Mouse (Mus musculus) heart, postnatal 14 days (tissue): ENCODE results near the gene Ace3. TPM values are rescaled to one million over a fixed set of nuclear protein-coding genes. Genes with fewer than 3 reads are reported as not detected.

Experiments
- DNase-seq, 2 experiments: peaks; one replicate each; pipeline ENCODE4 v3.0.0; 2021 to 2022
- intact Hi-C: fragments of 180-260 bp; cut with DNase I; formaldehyde crosslinking; loops from one replicate; pipeline ENCODE4 v1.15.1; 2025
- long read RNA-seq, 2 experiments: library from polyadenylated mRNA; stranded (forward); transcript quantifications; one replicate each; pipeline ENCODE4 v2.0.0; 2021
- total RNA-seq, 2 experiments: library from RNA; stranded (reverse); gene quantifications; 2 replicates each; pipeline ENCODE4 v1.2.3; 2021

The Ace3 gene
- total RNA-seq: not detected
- long read RNA-seq, experiment 1: 0 reads
- long read RNA-seq, experiment 2: 0 reads

DNA sequence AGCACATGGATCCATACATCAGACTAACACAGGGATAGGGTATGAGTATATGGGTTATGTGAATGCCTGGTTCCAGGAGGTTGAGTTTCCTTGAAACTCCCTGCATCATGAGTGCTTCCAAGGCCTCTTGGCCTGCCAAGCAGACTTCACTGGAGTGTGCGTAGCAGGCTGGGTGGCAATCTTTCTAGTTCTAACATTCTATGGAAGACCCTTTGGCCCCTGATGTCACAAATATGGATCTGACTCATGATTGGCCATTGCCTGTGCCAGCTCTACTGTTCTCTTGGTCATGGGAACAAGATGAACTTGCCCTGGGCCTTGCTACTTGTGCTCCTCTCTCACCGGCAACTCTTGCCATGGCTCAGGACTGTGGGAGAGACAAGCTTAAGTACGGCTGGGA lies at the start of gene Ace3:
Gene Ace3 (plus strand): TSS at position 301 of the 400 bp plus-strand sequence.
- intact Hi-C loops: no loop called here
- DNase-seq: no peak

DNA sequence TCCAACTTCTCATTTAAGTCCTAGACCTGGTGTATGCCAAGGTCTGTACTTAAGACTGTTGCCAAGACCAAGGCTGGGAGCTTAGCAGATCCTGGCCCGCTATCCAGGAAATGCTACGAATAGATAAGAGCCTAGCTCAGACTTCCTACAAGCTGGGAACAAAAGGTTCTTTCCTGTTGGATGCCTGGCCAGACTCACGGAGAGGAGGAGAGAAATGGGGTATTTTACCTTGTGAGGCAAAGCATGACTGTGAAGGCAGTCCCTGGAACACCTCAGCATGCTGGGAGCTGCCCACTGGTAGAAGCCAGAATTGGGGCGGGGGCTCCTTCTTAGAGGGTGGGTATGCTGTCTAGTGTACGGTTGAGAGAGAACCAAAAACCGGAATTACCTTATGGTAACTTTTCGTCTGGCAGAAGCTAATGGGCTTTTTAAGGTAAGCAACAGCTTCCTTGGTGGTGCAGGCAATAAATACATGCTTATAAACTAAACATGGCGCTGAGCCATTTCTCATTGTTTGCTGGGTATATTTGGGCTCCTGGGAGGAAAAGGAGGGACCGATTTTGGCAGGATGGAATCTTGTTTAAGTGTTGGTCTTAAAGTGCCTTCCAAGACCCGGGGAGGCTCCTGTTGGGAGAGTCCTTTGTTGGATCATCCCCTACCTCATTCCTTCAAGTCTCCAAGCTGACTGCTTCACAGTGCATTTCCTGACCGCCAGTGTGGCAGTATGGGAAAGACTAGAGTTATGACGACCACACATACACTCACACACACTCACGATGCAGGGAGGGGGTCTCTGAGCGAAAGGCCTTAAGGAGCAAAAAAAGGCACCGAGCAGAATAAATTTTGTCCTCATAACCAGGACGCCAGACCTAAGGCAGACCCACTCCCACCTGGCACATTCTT lies 49.5 kb upstream of the Ace3 start:
- peak; percentile 49 to 51 for DNase-seq
- intact Hi-C loops: loop anchor here (2.0 kb wide), 1 partner anchor 24 kb away; no protein-coding TSS in a partner anchor

DNA sequence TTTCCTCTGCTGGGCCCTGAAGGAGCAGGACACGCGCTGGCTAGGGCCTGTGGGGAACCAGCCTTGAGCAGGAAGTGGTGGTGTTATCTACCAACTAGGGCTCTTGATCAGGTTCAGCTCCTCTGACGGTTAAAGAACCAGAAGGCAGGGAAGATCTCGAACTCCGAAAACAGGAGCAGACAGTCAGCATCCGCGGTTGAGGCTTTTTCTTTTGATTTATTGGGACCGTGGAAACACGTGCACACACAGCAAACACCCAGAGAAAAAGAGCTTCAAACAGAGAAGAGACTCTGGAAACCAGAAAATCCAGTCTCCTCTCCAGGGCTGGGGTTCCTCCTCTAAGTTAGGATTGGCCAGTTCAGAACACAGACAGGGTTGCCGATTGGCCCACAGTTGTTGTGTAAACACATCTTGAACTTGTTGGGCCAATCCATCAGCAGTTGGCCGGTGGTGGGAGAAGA lies 47.8 kb upstream of the Ace3 start:
- intact Hi-C loops: no loop called here
- no peak for DNase-seq

DNA sequence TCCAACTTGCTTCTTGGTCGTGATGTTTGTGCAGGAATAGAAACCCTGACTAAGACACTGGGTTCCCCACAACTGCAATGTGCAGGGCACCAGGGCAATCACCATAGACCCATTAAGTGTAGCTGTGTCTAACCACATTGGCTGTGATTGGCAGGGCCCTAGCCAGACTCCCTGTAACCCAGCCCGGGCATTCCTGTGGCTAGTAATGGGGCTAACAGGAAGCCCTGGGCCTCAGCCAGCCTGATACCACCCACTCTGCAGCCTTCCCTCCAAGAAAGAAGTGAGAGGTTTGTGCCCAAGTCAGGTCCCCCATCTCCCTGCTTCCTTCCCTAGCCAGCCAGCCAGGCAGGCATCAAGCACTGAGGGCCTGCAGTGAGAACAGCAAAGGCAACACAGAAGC lies 46.2 kb upstream of the Ace3 start:
- DNase-seq: no peak
- intact Hi-C loops: no loop called here

DNA sequence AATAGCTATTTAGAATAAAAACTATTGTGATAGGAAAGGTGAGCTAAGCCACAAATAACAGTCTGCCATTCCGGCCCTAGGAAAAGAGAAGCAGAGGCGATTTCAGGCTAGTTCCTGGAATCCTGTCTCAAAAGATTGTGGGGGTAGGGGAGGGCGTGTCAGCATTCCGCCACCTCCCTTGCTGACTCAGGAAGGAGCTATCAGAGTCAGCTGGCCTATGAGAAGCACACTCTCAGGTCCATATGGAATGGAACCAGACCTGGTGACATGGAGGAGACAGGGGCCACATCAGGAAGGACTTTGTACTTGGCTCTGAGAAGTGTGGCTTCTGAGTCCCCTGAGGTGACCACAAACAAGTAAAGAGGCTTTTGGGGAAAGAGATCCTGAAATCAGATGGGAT lies 44.0 kb upstream of the Ace3 start:
- intact Hi-C loops: no loop called here
- DNase-seq: no peak

DNA sequence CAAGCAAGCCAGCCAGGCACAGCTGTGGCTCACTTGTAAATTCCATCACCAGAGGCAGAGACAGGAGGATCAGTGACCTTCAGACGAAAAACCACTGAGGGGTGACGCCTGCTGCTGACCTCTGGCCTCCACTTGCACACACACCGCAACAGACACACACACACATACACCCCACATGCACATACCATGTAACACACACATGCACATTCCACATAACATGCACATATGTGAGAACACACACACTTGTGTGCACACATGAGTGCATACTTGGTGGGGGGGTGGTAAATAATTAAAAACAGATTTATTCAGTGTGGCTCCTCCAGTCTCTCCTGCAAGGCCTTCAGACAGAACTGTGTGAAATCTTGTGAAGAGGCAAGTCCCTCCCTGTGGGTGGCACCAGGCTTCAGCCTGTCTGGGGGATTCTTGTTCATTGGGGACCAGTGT lies 42.9 kb upstream of the Ace3 start:
- DNase-seq: no peak
- intact Hi-C loops: no loop called here

DNA sequence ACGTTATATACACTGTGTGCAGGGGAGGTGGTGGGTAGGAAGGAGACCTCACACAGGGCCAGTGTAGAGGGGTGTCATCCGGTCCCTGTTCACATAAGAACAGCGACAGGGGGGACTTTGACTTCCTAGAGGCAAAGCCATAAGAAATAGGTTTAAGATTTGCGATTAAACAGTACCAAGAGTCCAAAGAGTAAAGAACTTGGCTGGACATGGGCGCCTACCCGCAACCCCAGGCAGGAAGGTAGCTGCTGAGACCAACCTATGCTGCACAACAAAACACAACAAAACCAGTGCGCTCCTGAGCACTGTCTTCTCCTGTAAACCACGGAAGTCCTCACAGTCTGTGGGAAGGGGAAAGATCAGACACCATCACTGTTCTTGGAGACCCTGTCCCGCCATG lies 42.4 kb upstream of the Ace3 start:
- intact Hi-C loops: no loop called here
- DNase-seq: no peak

DNA sequence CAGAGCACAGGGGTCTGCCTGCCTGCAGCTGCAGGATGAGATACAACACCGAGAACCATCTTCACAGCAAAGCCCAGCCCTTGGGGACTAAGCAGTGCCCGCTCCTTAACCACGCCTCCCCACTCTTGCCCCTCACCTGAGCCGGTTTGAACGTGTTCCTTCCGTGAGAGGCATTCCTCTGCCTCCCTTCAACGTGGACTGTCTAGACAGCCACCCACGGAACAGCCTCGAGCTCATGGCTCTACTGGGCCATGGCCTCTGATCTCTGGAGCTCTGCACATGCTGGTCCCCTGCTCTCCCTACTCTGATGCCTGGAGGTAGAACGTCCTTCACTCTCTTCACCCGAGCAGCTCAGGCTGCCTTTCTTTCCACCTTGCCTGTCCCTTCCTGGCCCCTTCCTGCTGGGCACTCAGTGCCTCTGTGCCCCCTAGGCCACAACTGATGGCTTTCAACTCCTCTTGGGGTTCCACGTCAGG lies 41.5 kb upstream of the Ace3 start, which contains the start of gene Cyb561:
Gene Cyb561 (minus strand): TSS at position 426 of the 476 bp plus-strand sequence.
- intact Hi-C loops: no loop called here
- DNase-seq: no peak

DNA sequence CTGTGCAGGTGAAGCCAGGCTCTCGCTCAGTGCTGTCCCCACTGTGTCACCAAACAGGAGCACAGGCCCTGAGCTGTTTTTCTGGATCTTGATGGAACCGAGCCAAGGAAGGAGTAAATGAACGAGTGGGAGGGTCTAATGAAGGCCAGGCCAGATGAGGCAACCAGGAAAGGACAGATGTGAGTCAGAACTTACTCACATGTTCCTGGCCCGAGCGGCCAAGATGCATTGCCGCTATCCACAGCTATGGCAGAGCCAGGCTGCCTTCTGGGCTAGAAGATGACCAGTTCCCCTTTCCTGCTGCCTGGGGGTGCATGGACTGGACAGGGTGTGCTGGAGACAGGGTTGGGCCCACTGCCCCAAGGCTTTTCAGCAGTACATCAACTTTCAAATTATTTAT lies 41.1 kb upstream of the Ace3 start:
- intact Hi-C loops: no loop called here
- peak; percentile 54 to 60 for DNase-seq

DNA sequence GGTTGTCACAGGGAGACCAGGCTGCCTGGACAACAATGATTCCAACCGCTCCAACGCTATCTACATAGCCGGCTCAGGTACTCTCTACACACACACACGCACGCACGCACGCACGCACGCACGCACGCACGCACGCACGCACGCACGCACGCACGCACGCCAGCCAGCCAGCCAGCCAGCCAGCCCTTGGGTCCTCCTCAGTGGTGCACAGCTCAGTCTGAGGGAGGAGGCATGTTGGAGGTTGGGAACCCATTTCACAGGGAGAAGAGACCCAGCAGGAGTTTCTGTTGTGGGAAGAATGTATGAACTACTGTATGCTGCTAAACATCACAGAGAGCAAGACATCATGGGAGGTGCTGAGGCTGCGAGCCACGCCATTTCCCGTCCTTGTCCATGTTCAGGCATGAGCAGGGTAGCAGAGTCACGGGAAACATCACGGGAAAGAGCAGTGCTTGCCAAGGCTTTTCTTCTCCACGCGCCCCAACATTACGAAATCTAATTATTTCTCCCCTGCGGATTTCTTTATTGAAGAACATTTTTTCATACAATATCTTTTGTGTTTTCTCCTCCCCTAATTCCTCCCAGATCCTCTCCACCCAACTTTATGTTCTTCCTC lies 38.6 kb upstream of the Ace3 start:
- intact Hi-C loops: no loop called here
- no peak for DNase-seq

DNA sequence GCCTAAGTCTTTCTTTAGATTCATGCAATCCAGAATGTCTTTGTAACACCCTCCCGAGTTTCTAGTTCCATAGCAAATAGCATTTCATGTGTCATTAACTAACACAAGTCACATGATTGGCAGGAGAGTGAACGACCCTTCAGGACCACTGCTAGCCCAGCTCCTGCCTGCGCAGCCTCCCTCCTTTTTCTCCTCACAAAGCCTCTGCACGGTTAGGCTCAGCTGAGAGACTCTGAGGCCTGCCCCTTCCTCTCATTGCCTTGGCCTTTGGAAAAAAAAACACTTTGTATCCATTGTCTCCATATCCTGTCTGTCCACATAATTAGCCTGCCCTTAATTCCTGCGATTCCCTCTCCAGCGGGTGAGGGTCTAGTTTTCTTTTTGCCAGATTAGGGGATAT lies 37.0 kb upstream of the Ace3 start:
- intact Hi-C loops: no loop called here
- DNase-seq: no peak

DNA sequence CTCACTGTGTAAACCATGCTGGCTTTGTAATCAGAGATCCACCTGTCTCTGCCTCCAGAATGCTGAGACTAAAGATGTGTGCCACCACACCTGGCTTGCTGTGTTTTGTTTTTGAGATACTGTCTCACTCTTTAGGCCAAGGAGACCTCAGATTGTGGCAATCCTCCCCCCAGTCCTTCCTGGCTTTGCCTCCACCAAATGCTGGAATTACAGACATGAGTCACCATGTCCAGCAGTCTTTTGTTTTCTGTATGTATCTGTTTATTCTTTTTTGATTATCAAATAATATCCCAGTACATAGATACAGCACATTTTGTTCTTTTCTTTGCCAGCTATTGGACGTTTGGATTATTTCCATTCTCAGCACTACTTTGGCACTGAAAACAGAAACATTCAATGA lies 35.9 kb upstream of the Ace3 start:
- no peak for DNase-seq
- intact Hi-C loops: no loop called here

DNA sequence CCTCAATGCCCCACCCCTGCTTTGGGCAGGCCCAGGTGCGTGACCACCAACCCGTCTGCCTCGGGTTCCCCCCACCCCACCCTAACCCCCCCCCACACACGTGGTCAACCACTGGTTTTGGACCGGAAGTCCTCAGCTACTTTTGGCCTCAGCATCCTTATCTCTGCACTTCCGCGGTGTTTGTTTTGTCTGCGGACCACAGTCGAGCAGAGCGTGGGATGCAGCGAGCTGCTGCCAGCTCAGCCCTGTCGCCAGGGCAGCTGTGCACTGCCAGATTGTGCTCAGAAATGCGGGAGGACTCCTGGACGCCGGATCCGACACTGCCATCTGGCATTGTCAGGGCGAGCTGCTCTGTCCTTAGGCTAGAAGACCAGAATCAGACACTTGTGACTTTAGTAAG lies 35.1 kb upstream of the Ace3 start:
- peak; percentile 50 to 62 for DNase-seq
- intact Hi-C loops: no loop called here

DNA sequence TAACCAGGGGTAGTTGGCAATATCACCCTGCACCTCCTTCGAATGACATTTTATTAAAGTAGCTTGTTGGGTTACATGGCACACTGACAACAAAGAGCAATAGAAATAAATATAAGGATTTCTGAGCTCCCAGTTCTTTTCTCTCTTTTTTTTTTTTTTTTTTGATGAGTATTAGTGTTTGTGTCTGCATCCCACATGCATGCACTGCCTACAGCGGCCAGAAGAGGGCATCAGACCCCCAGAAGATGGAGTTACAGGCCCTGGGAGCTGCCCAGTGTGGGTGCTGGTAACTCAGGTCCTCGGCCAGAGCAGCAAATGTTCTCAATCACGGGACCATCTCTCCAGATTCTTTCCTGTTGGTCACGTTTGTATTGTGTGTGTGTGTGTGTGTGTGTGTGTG lies 29.8 kb upstream of the Ace3 start:
- no peak for DNase-seq
- intact Hi-C loops: no loop called here

DNA sequence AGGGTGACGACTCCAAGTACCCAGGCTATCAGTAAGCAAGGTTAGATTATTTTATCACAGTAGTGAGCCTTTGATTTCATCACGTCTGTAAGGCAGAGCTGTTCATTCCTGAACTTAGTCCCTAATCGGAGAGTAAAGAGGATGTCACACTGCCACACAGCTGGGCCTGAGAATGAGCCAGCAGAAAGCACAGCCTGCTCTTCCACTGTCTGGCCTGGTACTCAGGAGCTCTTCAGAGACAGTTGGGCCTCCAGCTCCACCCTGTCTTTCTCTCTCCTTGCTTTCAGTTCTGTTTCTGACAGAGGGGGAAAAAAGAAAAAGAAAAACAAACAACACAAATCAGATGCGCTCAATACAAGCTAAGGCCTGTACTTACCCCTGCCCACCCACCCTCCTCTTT lies 28.2 kb upstream of the Ace3 start:
- no peak for DNase-seq
- intact Hi-C loops: no loop called here

DNA sequence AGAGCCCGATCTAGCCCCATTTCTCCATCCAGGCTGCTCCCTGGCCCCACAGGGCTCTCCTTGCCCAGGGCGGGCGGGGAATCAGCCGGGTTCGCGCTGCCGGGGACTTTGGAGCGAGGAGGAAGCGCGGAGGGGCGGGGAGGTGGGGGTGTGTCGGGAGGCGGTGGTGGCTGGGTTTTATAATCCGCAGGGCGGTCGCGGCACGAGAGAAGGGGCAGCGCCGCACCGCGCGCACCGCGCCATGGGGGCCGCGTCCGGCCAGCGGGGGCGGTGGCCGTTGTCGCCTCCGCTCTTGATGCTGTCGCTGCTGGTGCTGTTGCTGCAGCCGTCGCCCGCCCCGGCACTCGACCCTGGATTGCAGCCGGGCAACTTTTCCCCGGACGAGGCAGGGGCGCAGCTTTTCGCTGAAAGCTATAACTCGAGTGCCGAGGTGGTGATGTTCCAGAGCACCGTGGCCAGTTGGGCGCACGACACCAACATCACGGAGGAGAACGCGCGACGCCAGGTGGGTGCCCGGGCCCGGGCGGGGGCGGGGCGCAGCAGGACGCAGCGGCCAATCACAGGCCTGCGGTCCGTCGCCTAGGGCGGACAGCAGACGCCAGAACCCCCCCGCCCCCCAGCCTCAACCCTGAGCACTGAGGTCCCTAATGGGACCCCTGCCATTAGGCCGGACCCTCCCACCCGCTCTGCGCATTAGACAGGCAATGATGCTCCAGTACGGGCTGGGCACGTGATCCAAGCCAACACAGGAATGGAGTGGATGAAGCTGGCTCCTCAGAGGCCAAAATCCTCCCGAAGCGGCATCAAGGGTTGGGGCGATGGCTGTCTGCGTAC lies 26.5 kb upstream of the Ace3 start, which contains the start of gene Ace:
Gene Ace (plus strand): TSS at position 205 of the 834 bp plus-strand sequence.
- DNase-seq: peak; percentile 52 to 63
- intact Hi-C loops: loop anchor here (2.0 kb wide), 1 partner anchor 23 kb away; no protein-coding TSS in a partner anchor

DNA sequence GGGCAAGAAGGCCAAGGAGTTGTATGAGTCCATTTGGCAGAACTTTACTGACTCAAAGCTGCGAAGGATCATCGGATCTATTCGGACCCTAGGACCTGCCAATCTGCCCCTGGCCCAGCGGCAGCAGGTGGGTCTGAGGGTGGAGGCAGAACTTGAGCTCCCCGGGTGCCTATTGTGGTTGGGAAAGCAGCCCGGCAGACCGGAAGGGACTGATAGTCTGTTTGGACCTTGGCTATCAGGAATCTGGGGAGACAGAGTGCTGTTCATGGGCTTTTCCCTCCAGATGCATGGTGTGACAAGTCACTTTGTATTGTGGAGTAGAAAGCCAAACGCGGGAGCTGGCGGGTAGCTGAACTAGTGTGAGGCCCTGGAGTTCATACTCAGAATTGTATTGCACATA lies 25.5 kb upstream of the Ace3 start:
- no peak for DNase-seq
- intact Hi-C loops: loop anchor here (1.0 to 2.0 kb wide), 2 partner anchors 24 to 42 kb away; no protein-coding TSS in a partner anchor

DNA sequence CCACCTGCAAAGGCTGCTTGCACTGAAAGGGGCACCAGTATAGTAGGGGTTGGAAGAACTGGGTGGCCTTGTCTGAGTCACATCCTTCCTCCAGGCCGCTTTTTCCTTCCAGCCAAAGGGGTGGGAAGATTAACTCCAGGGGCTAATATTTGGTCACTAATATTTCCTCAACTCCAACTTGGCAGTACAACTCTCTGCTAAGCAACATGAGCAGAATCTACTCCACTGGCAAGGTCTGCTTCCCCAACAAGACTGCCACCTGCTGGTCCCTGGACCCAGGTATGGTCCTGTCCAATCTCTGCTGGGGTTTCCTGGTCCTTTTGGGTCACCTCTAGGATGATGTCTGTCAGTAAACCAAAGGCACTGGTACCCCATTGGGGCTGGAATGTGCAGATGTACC lies 25.0 kb upstream of the Ace3 start:
- intact Hi-C loops: loop anchor here (1.0 to 2.0 kb wide), 2 partner anchors 25 to 42 kb away; no protein-coding TSS in a partner anchor
- DNase-seq: peak; percentile 73 to 75

DNA sequence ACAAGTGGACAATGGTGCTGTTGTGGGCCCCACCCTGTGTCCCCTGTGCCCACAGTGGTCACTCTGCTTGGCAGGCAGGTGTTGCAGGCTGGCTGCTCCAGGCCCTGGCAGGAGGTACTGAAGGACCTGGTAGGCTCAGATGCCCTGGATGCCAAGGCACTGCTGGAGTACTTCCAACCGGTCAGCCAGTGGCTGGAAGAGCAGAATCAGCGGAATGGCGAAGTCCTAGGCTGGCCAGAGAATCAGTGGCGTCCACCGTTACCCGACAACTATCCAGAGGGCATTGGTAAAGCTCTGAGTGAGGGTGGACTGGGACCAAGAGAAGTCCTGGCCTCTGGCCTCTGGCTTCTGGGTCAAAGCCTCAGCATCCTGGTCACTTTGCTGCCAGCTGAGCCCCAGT lies 19.9 kb upstream of the Ace3 start:
- intact Hi-C loops: no loop called here
- no peak for DNase-seq

DNA sequence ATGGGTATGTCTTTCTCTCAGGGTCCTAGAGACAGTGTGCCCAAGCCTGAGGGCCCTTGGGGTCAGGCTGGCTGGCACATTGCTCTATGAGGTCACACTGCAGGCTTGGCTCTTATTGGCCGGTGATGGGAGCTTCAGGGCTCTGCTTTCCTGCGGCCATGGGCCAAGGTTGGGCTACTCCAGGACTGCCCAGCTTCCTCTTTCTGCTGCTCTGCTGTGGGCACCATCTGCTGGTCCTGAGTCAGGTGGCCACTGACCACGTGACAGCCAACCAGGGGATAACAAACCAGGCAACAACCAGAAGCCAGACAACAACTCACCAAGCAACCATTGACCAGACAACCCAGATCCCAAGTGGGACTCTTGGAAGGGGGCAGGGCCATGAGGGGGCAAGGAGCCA lies 19.4 kb upstream of the Ace3 start:
- intact Hi-C loops: no loop called here
- no peak for DNase-seq
